Mouse (Mus musculus) retina, postnatal 1 day (tissue): ENCODE measurements at regions not wholly inside any gene's neighbourhood (a gene's known extent, or its start where the extent isn't known, plus 50 kb on each side); places are given as distances from the start of the nearest gene placed in this dataset.
"Not testable (repeated sequence)": the region's sequence is repeated elsewhere in the genome, so short reads cannot be mapped to it uniquely, and the experiment has no call there.

ENCODE experiments used
- DNase-seq: peaks from one replicate; pipeline ENCODE4 v3.0.0-alpha.2; 2012

GRCm38 (mm10) chr16:12807351-12807871, 302.1 kb upstream of the Ercc4 start:
- DNase-seq, result no peak

- no peak for DNase-seq
Observed at GRCm38 (mm10) chr16:12811088-12811487, 298.4 kb upstream of the Ercc4 start.

GRCm38 (mm10) chr16:12824646-12825045, 284.8 kb upstream of the Ercc4 start:
- DNase-seq, result no peak

- peak; percentile 35 for DNase-seq
Observed at GRCm38 (mm10) chr16:12826222-12826621, 283.3 kb upstream of the Ercc4 start.

- not testable (repeated sequence) for DNase-seq
Observed at GRCm38 (mm10) chr16:12831308-12831707, 278.2 kb upstream of the Ercc4 start.

GRCm38 (mm10) chr16:12856356-12856755, 253.1 kb upstream of the Ercc4 start:
- peak; percentile 77 for DNase-seq

- DNase-seq, result no peak
Observed at GRCm38 (mm10) chr16:12859714-12860355, 249.6 kb upstream of the Ercc4 start.

- peak; percentile 41 for DNase-seq
Observed at GRCm38 (mm10) chr16:12862561-12862960, 246.9 kb upstream of the Ercc4 start.

GRCm38 (mm10) chr16:12878326-12878725, 231.2 kb upstream of the Ercc4 start:
- not testable (repeated sequence) for DNase-seq

- no peak for DNase-seq
Observed at GRCm38 (mm10) chr16:12880011-12880410, 229.5 kb upstream of the Ercc4 start.

- DNase-seq, result no peak
Observed at GRCm38 (mm10) chr16:12880481-12880880, 229.0 kb upstream of the Ercc4 start.

GRCm38 (mm10) chr16:12882690-12883089, 226.8 kb upstream of the Ercc4 start:
- no peak for DNase-seq

GRCm38 (mm10) chr16:12884556-12884955, 224.9 kb upstream of the Ercc4 start:
- peak; percentile 28 for DNase-seq

GRCm38 (mm10) chr16:12886127-12886526, 223.4 kb upstream of the Ercc4 start:
- no peak for DNase-seq

GRCm38 (mm10) chr16:12887381-12887780, 222.1 kb upstream of the Ercc4 start:
- no peak for DNase-seq

- no peak for DNase-seq
Observed at GRCm38 (mm10) chr16:12890094-12890493, 219.4 kb upstream of the Ercc4 start.

- DNase-seq, result no peak
Observed at GRCm38 (mm10) chr16:12890545-12890944, 218.9 kb upstream of the Ercc4 start.

GRCm38 (mm10) chr16:12892658-12893305, 216.7 kb upstream of the Ercc4 start:
- DNase-seq, result peak; percentile 10

- no peak for DNase-seq
Observed at GRCm38 (mm10) chr16:12897267-12897666, 212.2 kb upstream of the Ercc4 start.

- peak; percentile 35 for DNase-seq
Observed at GRCm38 (mm10) chr16:12900670-12901069, 208.8 kb upstream of the Ercc4 start.

GRCm38 (mm10) chr16:12901096-12901995, 208.1 kb upstream of the Ercc4 start:
- no peak for DNase-seq

GRCm38 (mm10) chr16:12901996-12902319, 207.5 kb upstream of the Ercc4 start:
- no peak for DNase-seq

- DNase-seq, result no peak
Observed at GRCm38 (mm10) chr16:12903161-12903560, 206.3 kb upstream of the Ercc4 start.

- DNase-seq, result no peak
Observed at GRCm38 (mm10) chr16:12904937-12905336, 204.5 kb upstream of the Ercc4 start.
